Mouse (Mus musculus) lung, postnatal 10 days (tissue): ENCODE measurements around the gene Ppp6r1.

Experiments
- DNase-seq: peaks from one replicate; pipeline ENCODE4 v3.0.0; 2021

The Ppp6r1 gene

GRCm38 (mm10) chr7:4658912-4659551 is at the start of gene Ppp6r1:
Gene Ppp6r1, minus strand, starts transcription at chr7:4659019.
- peak; percentile 98 for DNase-seq

- DNase-seq: peak; percentile 58
Observed at GRCm38 (mm10) chr7:4705098-4705497, 46.3 kb upstream of the Ppp6r1 start.

GRCm38 (mm10) chr7:4703195-4703594 is 44.4 kb upstream of the Ppp6r1 start:
- DNase-seq: no peak

GRCm38 (mm10) chr7:4702334-4702733 is 43.5 kb upstream of the Ppp6r1 start:
- DNase-seq: peak; percentile 18

- DNase-seq: no peak
Observed at GRCm38 (mm10) chr7:4693004-4693403, 34.2 kb upstream of the Ppp6r1 start.

GRCm38 (mm10) chr7:4690951-4691653 is 32.3 kb upstream of the Ppp6r1 start:
- DNase-seq: no peak

GRCm38 (mm10) chr7:4690387-4690786 is 31.6 kb upstream of the Ppp6r1 start, which contains the start of gene Brsk1:
Gene Brsk1, plus strand, starts transcription at chr7:4690604.
- DNase-seq: peak; percentile 87

- peak; percentile 99 for DNase-seq
Observed at GRCm38 (mm10) chr7:4684632-4685417, 26.0 kb upstream of the Ppp6r1 start, which contains the start of gene Hspbp1. Gene Hspbp1, minus strand, starts transcription at chr7:4685068.

GRCm38 (mm10) chr7:4684203-4684602 is 25.4 kb upstream of the Ppp6r1 start:
- DNase-seq: no peak

GRCm38 (mm10) chr7:4683307-4683706 is 24.5 kb upstream of the Ppp6r1 start:
- no peak for DNase-seq

GRCm38 (mm10) chr7:4675200-4675599 is 16.4 kb upstream of the Ppp6r1 start:
- no peak for DNase-seq

- DNase-seq: no peak
Observed at GRCm38 (mm10) chr7:4674114-4674731, 15.4 kb upstream of the Ppp6r1 start.

- peak; percentile 32 for DNase-seq
Observed at GRCm38 (mm10) chr7:4671956-4672355, 13.1 kb upstream of the Ppp6r1 start.

GRCm38 (mm10) chr7:4670655-4671255 is 11.9 kb upstream of the Ppp6r1 start:
- DNase-seq: no peak

- no peak for DNase-seq
Observed at GRCm38 (mm10) chr7:4669156-4669555, 10.3 kb upstream of the Ppp6r1 start.

GRCm38 (mm10) chr7:4668506-4668905 is 9.7 kb upstream of the Ppp6r1 start:
- DNase-seq: no peak

GRCm38 (mm10) chr7:4666871-4667270 is 8.1 kb upstream of the Ppp6r1 start:
- no peak for DNase-seq

- no peak for DNase-seq
Observed at GRCm38 (mm10) chr7:4663742-4664141, 4.9 kb upstream of the Ppp6r1 start.

GRCm38 (mm10) chr7:4663179-4663578 is 4.4 kb upstream of the Ppp6r1 start:
- DNase-seq: no peak

GRCm38 (mm10) chr7:4659911-4660443 is 1.2 kb upstream of the Ppp6r1 start:
- no peak for DNase-seq

GRCm38 (mm10) chr7:4658128-4658907 is 501 bp downstream of the Ppp6r1 start:
- DNase-seq: no peak
